Mouse (Mus musculus): Measurements from ENCODE around the gene Gpatch8.

Gpatch8 gene

DNA sequence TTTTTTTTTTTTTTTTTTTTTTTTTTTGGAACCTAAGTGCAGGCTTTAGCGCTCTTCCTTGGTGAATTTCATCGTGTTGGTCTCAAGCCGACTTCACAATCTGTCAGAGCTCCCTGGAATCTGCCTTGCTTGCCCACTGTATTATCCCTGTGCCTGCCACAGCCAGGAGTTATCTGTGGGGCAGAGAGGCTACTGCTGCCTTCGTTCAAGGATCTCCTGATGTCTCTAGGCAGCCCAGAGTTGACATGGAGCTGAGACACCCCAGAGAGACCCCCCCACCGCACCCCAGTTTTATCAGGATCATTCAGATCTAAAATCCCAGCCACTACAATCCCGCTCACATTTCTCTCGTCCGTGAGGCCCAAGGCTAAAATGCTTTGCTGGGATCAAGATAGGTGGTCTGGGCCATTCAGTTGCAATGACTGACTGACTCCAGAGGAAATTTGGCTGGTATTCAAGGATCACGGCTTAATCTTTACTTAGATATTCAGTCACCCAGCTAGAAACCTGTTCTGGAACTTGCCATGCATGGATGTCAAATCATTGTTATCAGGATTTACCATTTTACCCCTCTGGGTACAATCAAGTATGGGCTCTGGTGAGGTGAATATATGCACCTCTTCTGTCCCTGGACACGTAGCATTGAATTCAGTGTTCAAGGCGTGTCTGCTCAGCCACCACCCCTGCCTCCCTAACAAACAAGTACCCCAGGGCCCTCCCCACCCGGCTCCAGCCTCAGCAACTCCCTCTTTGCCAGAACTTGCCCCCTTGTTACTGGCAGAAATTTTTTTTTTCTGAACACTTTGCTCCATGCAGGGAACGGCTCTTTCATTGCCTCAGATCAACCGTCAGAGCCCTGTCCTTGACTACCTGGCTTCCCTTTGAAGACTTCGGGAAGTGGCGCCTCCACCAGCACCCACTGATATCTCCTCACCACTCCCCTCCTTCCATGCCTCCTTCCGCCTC is 106.9 kb downstream of the Gpatch8 start:
- no peak for DNase-seq (ENCODE audit: low spot score)

DNA sequence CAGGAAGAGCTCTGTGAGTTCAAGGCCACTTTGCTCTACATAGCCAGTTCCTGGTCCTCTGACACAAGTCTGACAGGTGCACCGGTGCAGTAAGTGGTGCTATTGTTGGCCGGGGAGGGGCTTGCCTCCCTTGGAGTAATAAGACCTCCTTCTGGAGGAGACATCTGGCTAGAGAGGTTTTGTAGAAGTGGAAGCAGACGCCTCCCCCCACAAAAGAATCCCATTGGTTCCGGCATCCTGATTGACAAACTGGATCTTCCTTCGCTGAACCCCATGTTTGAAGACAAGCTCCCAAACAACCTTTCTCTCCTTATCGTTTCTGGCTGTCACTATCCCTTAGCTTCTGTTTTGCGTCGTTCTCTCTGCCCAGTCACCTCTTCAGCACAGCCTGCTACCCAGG is 107.9 kb downstream of the Gpatch8 start:
- DNase-seq (ENCODE audit: low spot score) = no peak

DNA sequence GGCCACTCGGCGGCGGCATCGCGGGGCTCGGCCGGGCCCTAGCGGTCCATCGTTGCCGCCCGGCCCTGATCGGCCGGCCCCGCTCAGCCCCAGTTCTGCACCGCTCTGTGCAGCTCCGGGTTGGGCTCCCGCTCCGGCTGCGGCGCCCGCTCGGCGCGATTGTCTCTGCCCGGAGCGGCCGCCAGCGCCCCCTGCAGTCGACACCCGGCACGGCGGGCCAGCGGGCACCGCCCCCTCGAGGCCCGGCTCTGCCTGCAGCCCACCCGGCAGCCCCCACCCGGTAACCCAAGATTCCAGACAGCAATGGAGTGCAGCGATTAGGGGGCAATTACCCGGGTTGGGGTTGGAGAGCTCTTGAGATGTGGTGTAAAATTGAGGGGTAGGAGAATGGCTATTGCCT is 108.7 kb downstream of the Gpatch8 start, which contains the start of gene Fam171a2:
Gene Fam171a2, minus strand, starts transcription at position 186 of the 400 bp plus-strand sequence.
- DNase-seq (ENCODE audit: low spot score) = peak; percentile 60

DNA sequence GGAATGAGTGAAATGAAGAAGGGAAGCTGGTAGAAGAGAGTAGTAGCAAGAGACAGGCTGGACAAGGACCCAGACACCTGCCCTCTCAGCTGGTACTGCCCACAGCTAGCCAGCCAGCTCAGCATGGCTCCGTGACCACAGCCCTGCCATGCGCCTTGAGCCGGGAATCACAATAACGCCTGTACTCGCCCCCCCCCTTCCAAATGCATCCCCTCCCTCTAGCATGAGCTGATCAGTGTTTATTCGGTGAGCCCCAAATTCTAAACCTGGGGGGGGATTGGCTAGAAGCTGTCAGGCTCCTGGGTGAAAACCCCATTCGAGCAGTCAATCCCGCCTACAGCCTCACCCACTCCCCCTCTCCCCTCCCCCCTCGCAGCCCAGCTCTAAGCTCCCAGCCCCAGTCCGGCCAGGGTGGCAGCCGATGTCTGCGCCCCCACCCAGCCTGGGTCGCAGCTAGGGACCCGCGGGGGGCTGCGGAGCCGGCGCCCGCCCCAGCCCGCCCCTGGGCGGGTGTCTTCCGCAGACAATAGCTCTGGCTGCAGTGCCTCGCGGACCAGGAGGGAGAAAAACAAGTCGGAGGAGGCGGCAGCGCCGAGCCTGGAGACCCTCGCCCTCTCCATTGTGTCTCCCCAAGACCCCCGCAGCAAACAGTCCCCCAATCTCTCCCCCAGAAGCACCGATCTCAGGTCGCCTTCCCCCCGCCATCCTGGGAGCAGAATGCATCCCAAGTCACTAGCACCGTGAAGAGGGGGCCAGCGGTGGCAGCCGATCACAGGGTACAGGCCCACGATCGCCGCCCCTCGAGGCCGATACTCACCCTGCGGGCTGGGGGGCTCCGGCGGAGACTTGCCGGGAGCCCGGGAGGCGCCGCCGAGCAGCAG is 109.4 kb downstream of the Gpatch8 start:
- DNase-seq (ENCODE audit: low spot score) = no peak

DNA sequence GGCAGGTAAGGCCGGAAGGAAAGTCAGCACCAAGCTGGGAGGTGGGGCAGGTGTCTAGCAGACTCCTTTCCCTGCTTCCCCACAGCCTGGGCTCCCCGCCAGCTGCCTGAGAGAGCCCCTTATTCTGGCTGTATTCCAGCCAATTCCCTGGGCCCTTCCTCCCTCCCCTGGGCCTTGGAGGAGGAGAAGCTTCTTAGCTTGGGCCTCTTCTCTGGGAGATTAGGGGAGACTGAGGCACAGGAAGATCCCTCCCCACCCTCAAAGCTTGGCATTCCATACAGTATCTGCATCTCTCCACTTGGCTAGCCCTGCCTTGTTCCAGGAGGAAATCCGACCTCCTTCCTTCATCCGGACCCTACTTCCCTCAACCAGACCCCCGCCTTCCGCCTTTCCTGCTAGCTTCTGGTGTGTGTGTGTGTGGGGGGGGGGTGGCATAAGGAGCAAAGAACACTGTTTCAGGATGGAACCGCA is 110.3 kb downstream of the Gpatch8 start:
- no peak for DNase-seq (ENCODE audit: low spot score)

DNA sequence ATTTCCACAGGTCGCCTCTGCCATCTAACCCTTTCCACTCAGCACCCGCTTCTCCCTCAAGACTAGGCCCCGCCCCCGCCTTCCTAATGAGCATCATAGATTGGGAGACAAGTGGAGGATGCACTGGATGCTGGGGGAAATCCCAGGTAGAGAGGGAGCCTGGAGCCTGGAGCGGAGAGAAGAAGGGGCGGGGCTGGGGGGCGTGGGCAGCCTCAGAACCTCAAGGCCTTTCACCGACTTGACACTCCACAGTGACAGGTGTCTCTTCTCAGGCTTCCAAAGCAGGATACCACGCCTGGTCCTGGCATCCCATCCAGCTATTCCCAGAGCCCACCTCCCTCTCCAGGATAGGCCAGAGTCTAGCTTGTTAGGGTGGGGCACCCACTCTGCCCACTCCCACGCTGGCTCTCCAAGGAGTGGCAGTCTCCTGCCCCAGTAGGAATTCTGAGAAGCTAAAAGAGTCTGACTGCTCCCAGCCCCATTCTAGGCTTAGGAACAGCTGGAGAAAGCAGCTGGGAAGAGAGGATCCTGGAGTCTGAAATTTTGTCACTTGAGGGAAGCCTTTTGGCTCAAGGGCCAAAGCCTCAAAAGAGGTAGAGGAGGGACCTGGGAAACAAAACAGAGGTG is 110.8 kb downstream of the Gpatch8 start:
- no peak for DNase-seq (ENCODE audit: low spot score)

DNA sequence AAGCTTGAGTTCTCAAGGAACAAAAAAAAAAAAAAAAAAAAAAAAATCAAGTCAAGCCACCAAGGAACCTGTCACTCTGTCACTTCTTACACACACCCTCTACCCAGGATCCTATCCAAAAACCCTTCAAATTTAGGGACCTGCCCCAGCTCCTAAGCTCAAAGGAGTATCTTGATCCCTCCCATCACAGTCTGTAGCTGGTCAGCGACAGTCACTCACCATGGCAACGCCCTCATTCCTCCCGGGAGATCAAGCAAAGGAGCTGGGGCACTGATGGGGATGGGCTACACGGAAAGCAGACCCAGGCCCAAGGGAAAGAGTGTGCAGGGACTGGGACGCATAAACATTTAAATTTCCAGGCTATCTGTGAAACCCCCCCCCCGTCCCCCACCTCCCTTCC is 111.4 kb downstream of the Gpatch8 start:
- DNase-seq (ENCODE audit: low spot score) = no peak

DNA sequence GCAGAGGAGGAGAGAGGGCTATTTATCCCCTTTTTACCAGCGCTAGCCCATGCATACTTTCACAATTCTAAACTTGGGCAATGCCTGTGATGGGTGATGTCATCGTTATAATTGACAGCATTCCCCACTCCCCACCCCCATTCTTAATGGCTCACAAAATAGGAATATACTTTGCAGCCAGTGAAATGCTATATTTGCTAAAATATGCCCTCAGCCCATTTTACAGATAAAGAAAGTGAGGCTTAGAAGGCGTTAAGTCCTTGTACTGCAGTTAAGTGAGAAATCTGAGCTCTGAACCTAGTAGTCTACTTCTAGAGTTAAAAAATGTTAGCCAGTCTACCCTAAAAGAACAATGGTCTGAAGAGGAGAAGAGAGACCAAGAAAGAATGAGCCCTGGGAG is 111.9 kb downstream of the Gpatch8 start:
- no peak for DNase-seq (ENCODE audit: low spot score)

DNA sequence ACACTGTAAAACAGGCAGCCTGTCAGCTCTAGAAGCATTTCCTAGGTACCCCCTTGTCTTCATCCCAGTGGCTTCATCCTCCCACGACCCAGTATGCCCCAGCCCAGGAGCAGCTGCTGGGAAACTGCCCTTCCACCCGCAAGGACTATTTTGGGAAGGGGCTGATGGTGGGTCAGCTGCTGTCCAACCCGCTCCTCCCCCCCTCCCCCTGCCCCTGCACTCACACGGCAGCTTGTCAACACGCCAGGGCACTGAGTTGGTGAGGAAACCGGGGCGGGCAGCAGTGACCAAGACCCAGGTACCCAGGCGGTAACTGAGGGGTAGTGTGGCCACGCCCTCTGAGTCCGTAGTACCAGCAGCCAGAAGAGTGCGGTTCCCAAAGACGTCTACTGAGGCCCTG is 112.5 kb downstream of the Gpatch8 start:
- DNase-seq (ENCODE audit: low spot score) = no peak

DNA sequence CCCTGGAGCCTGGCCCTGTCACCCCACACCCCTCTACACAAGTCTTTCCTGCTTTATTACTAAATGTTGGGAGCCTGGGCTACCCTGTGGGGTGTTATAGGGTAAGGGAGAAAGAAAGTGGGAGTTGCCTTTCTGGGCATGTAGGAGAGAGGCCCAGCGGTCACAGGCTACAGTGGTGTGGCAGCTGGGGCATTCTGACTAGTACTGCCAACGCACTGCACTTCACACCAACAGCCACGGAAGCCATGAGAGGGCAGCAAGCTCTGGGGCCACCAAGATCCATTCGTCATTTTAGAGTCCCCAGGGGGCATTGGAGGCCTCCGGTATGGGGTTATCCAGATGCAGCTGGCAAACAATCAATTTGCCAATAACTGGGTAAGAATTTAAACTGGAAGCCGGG is 114.1 kb downstream of the Gpatch8 start:
- no peak for DNase-seq (ENCODE audit: low spot score)

DNA sequence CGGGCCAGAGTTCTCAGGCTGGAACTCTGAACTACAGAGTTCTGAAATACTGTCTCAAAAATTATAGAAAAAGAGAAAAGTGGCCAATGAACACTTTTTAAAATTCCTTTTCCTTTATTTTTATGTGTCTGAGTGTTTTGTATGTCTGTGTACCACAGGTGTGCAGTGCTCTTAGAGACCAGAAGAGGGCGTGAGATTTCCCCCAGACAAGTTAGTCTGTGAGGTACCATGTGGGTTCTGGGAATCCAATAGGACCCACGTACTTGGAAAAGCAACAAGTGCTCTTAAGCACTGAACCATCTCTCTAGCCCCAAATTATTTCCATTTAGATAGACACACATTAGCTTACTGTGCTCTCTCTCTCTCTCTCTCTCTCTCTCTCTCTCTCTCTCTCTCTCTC is 114.8 kb downstream of the Gpatch8 start:
- DNase-seq (ENCODE audit: low spot score) = no peak

DNA sequence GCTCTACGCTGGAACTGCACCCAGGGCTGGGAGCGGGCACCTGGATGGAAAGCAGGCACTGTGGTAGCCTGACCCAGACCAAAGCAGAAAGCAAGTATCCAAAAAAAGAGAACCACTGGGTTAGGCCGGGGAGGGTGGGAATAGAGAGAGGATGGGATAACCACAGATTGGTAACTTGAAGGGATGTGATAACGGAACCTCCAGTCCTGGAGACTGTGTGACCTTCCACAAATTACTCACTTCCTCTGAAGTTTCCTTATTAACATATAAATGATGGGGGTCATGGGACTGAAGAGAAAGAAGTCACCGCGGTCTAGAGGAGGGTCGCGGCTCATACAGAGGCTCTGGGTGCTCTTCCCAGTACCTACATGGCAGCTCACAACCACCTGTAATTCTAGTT is 115.9 kb downstream of the Gpatch8 start:
- DNase-seq (ENCODE audit: low spot score) = no peak

DNA sequence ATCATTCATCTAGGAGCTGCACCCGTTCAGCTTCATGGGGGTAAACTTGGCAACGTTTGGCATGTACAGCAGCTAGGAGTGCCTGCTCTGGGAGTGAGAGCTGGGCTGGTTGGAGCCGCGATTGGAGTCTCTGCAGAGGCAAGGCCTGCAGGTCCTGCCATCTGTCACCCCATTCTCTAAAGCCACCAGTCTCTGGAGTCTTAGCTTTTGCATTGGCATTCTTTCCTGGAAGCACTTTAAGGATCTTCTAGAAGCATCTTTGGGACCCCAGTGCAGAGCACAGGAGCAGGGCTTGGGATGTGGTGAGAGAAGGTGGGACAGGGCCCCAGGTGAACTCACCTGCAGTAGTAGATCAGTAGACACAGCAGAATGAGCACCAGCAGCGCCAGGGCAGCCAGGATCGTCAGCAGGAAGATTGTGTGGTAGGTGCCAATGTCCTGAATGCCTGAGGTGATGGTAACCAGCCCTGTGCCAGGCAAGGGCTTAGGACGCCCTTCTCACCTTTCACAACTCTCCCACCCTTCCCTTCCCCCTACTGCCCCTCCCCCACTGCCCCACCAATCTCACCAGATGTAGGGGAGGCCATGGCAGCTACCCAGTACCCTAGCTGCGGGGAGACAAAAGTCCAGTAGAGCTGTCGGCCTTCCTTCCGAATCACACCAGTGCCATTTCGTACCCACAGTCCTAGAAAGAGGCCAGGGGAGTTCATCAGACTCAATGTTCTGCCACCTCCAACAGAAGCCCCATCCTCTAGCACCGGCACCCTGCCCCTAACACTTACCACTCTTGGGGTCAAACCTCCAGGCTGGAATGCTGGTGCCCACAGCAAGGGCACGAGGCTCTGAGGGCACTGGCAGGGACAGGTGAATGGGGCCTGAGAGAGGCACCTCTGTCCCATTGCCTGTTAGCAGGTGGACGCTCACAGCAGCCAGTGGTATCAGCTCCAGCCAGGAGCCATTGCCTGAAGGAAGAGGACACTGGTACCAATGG is 116.8 kb downstream of the Gpatch8 start:
- no peak for DNase-seq (ENCODE audit: low spot score)

DNA sequence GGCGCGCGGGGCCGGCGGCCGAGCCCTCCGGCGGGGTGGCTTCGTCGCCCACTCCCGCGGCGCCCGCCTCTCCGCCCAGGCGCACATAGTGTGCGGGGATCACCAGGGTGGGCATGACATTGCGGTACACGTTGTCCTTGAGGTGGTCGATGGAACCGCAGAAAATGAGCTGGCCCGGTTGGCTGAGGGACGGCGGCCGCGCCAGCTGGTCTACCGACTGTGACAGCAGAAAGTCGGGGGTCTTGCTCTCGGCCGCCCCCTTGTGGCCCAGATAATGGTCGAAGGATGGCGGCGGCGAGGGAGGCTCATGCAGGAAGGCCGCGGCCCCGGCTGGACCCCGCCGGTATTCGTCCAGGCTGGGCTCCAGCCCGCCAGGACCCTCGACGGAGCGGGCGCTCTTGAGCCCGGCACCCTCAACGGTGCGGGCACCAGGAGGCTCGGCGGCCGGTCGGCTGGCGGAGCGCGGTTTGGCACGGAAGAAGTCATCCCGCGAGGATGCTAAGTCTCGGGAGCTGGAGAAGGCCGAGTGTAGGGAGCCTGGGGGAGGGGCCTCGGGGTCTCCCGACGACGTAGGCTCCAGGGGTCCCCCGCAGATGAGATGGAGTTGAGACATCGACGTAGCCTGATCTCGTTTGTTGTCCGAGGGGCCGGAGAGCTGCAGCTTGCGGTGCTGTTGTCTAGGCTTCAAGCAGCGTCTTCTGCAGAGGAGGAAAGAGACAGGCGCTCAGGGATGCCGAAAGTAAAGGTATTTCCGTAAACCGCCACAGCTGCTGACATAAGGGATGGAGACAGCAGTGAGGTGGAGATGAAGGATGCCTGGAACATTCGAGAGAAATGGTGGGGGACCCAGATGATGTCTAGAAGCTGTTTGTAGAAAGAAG is 117.7 kb downstream of the Gpatch8 start:
- DNase-seq (ENCODE audit: low spot score) = no peak

DNA sequence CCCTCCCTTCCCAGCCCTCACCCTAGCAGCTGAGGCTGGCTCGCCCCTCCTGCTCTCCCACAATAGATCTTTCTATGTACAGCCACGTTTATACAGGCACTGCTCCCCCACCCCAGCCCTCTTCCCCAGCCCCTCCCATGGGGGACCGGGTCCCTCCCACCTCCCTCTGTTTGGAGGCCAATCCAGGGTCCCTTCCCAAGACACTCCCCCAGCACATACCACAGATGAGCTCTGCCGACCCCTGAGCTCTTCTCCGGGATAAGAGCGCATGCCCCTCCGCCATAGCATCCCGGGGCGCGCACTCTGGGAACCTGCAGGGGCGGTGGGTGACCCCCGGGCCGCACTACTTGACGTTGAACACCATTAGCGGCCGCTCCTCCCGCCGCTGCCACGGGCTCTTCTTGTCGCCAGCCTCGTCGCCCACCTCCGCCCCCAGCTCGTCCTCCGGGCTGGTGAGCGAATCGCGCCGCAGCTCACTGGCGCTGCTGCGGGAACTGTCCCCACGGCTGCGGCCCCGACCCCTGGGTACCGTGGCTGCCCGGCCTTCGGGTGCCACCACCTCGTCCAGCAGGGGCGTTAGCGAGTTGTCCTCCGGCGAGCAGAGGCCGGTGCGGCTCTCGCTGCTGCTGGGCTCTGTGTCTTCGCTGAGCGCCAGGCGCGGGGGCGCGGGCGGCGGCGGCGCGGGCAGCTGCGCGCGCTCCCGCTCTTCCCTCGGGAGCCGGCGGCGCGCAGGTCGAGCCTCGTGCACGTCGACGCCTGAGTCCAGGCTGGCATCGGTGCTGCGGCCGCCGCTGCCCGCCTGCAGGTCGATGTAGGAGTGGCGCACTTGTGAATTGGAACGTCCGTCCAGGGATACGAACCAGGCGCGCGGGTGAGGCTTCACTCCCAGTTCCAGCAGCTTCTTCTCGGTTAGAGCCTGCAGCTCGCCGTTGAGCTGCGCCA is 118.8 kb downstream of the Gpatch8 start:
- DNase-seq (ENCODE audit: low spot score) = no peak

DNA sequence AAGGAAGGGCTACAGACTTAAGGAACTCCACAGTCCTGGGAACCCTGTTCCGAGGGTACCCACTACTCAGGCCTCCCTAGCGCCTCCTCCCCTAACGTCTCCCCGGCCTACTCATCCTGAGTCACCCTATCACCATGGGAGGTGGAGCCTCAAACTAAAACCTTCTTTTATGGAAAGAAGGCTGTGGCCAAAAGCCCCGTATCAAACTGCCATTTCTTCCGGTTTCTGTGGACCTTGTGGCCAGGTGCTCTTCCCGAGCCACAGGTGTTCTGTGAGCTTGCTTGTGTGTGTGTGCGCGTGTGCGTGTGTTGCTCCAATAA is 119.8 kb downstream of the Gpatch8 start:
- no peak for DNase-seq (ENCODE audit: low spot score)

DNA sequence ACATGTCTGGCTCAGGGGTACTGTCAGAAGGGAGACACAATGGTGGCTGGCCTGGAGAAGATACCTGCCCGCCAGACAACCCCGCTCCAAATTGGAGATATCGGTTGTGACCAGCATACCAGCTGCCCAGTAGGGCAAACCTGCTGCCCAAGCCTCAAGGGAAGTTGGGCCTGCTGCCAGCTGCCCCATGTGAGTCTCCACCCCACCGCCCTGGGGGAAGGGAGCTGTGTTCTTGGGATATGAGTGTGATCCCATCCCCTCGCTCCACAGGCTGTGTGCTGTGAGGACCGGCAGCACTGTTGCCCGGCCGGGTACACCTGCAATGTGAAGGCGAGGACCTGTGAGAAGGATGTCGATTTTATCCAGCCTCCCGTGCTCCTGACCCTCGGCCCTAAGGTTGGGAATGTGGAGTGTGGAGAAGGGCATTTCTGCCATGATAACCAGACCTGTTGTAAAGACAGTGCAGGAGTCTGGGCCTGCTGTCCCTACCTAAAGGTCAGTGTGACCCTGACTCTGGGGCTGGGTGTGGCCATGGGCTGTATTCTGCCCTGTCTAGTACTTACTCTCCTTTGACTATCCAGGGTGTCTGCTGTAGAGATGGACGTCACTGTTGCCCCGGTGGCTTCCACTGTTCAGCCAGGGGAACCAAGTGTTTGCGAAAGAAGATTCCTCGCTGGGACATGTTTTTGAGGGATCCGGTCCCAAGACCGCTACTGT is 120.3 kb downstream of the Gpatch8 start:
- no peak for DNase-seq (ENCODE audit: low spot score)

Data from adipocyte (in vitro differentiated cells).